Mouse (Mus musculus): ENCODE results near the gene Cldn11.

Cldn11 gene

GRCm38 (mm10) chr3:31160046-31160445 lies 10.3 kb downstream of the Cldn11 start:
- no peak for DNase-seq (ENCODE audit: low read depth, low spot score)

GRCm38 (mm10) chr3:31161336-31161735 lies 11.6 kb downstream of the Cldn11 start:
- no peak for DNase-seq (ENCODE audit: low read depth, low spot score)

GRCm38 (mm10) chr3:31162860-31163259 lies 13.1 kb downstream of the Cldn11 start:
- no peak for DNase-seq (ENCODE audit: low read depth, low spot score)

- no peak for DNase-seq (ENCODE audit: low read depth, low spot score)
These were observed 16.1 kb downstream of the Cldn11 start for GRCm38 (mm10) chr3:31165803-31166202.

DNA sequence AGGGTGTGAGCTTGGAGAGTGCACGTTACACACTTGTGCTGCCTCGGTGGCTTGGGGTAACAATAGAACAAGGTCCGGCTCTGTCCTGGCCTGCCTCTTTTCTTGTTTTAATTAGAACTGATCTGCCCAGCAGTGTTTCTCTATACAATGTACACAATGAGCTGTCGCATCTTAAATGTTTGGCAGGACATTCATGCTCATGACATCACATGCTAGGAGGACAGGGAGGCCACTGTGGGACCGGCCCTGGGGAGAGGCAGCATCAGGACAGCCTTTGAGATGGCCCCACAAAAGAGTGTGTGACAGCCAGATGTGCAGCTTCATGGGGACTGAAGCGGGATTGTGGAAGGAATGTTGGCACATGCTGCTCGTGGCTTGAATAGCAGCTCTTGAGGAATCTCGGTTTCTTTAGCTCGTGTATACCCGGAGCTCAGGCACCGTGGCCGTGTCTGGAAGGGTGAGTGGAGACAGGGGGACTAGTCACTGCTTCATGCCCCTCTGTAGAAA lies 16.7 kb downstream of the Cldn11 start:
- DNase-seq (ENCODE audit: low read depth, low spot score): no peak

DNA sequence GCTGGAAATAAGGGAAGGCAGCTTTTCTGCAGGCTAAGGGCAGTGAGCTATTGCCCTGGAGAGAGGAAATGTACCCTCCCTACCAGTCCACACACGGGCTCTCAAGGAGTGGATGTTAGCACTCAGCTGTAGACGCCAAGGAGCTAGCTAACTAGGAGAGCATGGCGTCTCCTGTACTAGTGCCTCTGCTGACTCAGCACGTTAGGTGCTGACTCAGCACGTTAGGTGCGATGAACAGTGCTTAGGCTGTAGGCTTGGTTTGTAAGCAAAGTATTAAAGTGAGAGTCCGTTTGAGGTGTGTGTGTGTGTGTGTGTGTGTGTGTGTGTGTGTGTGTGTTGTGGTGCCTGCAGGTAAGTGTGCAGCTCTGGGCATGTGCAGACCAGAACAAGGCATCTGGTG lies 40.6 kb downstream of the Cldn11 start:
- no peak for DNase-seq (ENCODE audit: low read depth, low spot score)

DNA sequence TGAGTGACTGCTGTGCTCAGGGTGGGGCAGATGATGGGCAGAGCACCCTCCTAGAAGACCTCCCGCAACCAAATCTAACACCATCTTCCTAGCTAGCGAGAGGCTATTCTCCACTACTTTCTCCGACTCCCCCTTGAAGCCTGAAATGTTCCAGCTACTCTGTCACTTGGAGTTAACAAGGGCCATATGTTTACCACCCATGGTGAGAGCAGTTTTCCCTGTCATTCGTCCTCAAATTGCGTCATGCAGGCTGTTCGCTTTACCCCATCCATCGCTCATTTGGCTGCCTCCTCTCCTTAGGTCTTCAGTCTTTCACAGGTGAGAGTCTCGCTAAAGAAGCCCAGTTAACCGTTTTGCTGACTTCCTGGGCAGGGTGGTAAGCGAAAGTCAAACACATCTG lies 41.7 kb downstream of the Cldn11 start:
- no peak for DNase-seq (ENCODE audit: low read depth, low spot score)

DNA sequence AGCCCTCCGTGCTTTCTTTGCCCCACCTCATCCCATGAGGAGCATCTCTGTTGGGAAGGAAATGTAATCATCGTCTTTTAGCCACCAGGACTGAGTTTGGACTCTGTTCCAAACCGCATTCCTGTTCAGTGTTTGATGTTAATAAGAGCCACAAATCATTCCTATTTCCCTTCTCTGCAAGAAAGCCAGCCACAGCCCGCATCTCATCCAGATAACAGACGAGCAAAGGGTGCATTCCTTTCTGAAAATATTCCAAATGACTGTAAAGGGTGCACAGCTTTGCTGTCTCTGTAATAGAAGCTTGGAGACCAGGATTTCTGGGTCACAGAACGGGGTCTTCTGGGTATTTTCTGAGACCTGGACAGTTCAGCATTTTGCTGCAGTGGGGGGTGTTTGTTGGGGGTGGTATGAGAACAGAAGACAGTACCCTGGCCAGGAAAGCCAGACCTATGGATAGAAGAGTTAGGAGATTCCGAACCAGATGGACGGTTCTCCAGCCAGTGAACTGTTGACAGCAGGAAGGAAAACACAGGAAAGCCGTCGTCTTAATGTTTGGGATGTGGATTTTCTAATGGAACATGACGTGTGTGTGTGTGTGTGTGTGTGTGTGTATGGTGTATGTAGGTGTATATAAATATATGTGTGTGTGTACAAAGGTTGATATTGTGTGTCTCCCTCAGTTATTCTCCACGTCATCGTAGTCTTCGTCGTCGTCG lies 49.6 kb downstream of the Cldn11 start:
- DNase-seq (ENCODE audit: low read depth, low spot score): no peak

- DNase-seq (ENCODE audit: low read depth, low spot score): no peak
These were observed 54.2 kb downstream of the Cldn11 start for GRCm38 (mm10) chr3:31203947-31204346.

- no peak for DNase-seq (ENCODE audit: low read depth, low spot score)
These were observed 55.4 kb downstream of the Cldn11 start for GRCm38 (mm10) chr3:31205167-31205566.

- no peak for DNase-seq (ENCODE audit: low read depth, low spot score)
These were observed 58.3 kb downstream of the Cldn11 start for GRCm38 (mm10) chr3:31208046-31208445.

GRCm38 (mm10) chr3:31208458-31208994 lies 58.8 kb downstream of the Cldn11 start:
- DNase-seq (ENCODE audit: low read depth, low spot score): no peak

DNA sequence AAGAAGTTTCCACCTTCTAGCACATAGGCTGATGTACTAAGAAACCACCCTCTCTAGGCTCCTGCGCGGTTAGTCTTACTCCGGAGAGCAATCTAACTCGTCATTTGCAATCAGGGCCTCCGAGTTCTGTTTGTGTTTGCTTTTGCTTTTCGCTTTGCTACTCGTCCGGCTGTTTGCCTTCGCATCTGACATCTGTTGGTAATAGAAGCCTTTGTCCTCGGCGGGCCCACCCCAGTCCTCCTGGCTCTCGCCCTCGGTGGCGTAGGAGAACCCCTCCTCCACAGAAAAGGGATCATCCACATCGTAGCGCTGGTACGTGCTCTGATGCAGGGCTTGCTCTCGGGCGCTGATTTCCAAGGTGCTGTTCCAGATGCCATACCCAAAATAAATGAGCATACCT lies 59.3 kb downstream of the Cldn11 start:
- DNase-seq (ENCODE audit: low read depth, low spot score): no peak

DNA sequence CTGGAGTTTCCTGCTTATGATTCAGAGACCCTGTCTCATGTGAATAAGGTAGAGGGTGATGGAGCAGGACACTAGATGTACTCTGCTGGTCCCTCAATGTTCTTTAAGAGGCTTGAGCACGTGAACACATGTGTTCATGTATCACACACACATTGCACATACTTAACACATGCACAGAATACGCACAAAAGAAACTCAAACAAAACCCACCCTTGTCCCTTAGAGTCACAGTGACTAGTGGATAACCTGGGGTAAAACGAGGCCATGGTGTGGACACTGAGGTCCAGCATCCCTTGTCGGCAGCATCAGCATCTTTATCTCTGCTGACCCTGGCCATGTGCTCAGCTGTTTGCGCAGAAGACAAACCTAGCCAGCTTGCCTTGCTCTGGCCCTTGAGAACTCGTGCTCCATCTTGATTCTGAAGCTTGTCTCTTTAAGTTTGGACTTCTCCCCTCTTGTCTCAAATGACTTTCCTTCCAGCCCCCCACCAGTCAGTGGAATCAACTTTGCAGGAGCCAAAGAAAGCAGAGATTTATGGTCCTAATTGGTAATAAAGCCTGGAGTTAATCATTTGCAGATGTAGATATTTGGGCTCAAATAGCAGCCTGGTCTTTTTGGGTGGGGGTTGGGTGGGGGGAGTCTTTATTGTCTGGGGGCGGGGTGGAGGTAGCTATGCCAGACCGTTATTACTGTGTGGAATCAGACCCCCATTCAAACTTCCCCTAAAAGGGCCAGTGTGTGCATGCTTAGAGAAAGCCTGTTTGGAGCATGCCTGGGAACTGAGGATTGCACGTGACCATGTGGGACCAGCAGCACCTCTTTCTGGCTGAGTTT lies 62.7 kb downstream of the Cldn11 start:
- DNase-seq (ENCODE audit: low read depth, low spot score): no peak

DNA sequence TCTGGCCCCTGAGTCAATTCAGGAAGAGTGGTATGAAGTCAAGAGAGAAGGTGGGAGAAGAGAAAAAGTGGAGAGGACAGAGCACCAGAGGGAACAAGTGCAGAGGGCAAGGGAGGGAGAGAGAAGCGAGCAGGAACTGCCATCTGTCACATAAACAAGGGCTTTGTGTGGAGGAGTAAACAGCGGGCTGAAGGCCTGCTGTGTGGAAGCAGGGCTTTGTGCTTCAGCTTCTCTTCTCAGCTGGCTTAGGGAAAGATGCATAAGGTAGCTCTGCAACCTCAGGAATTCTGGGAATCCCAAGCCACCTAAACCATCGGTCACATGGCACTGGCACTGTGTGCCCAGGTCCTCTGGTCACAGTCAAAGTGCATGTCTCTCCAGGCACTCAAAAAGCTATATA lies 64.1 kb downstream of the Cldn11 start:
- no peak for DNase-seq (ENCODE audit: low read depth, low spot score)
